Mouse (Mus musculus) adrenal gland, postnatal 14 days (tissue): Measurements from ENCODE around the gene Tap1. TPM values are rescaled to one million over a fixed set of nuclear protein-coding genes. Genes with fewer than 3 reads are reported as not detected.

Source experiments
- DNase-seq: peaks from one replicate; pipeline ENCODE4 v3.0.0; 2021; ENCODE audit warnings: mixed read lengths
- total RNA-seq: library from RNA; stranded (reverse); gene quantifications from 2 replicates; pipeline ENCODE4 v1.2.3, GENCODE M21; 2021

Tap1 gene
- total RNA-seq, 1 experiment from 2014 or later = 11.1 TPM

DNA sequence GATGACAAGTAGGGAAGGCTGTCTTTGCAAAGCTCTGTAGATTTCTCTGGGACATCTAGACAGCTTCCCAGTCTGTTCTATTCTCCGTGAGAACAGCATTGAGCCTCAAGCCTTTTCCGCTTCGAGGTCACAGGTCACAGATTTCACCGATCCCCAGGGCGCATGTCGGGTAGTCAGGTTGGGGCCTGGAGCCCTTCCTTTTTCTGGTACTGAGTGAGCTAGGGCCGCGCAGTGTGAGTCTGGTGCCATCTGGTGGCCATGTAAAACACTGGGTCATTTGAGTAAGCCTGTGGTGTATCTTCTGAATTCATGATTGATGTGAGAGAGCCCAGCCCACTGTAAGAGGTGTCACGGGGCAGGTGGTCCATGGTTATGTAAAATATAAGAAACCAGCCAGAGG is 47.6 kb downstream of the Tap1 start:
- DNase-seq = peak; percentile 85

DNA sequence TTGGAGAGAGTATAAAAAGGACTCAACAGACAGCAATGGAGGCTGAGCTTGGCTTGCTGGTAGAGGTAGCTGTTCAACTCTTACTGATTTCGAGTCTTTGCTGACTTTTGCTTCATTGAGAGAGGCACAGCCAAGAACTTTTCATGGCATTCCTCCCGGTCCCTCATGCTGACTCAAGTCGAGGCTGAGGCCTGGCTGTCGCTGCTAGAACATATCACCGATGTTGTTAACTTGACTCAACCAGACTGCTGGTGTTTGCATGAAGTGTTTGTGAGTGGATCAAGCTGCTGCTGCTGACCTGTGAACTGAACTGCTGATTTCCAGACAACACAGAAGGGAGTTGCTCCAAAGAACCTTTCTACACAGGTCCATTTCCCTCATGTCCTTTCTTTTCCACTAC is 49.3 kb downstream of the Tap1 start:
- DNase-seq = no peak

DNA sequence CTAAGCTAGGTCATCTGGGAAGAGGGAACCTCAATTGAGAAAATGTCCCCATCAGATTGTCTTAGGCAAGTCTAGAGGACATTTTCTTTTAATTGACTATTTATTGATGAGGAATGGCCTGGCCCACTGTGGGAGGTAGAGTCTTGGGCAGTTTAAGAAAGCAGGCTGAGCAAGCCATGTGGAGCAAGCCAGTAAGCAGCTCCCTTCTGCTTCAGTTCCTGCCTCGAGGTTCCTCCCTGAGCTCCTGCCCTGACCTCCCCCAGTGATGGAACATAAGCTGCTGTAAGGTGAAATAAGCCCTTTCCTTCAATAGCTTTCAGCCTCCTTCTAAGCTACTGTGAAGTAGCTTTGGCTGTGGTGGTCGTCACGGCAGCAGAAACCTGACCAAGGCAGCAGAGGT is 50.4 kb downstream of the Tap1 start:
- no peak for DNase-seq

DNA sequence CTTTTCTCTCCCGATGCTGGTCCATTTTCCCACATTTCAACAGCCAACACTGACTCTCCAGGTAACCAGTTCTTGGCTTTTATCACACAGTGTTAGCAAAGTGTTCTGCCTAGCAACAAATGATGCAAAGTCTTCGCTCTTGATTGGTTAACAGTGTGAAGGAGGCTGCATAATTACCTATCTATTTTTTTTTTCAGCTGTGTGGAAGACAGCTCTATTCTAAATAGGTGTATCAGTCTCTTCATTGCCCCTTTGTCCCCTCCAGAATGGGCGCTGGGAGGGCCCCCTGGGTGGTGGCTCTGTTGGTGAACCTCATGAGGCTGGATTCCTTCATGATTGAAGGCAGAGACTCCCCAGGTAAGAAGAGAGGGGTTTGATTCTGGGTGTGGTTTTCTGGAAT is 51.4 kb downstream of the Tap1 start, which contains the start of gene H2-Ob:
Gene H2-Ob (plus strand): TSS at position 198 of the 400 bp plus-strand sequence.
- DNase-seq = peak; percentile 58

DNA sequence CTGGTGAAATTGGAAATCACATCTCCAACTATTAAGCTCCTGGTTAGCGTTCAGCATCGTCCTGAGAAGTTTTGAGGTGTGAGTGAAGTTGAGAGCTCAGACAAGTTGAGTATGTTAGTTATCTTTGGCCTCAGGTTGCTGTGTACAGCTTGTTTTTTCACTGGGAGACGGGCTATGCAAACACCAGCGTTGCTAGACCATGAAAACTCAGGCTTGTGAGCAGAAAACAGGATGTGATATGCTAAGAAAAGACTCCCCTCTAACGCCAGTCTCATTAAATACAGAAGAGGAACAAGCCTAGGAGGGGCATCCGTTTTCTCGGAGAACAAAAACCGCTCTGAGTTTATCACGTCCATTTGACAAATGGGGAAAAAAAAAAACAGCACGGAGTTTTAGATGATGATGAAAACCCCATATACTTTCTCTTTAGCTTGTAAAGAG is 52.3 kb downstream of the Tap1 start:
- no peak for DNase-seq

DNA sequence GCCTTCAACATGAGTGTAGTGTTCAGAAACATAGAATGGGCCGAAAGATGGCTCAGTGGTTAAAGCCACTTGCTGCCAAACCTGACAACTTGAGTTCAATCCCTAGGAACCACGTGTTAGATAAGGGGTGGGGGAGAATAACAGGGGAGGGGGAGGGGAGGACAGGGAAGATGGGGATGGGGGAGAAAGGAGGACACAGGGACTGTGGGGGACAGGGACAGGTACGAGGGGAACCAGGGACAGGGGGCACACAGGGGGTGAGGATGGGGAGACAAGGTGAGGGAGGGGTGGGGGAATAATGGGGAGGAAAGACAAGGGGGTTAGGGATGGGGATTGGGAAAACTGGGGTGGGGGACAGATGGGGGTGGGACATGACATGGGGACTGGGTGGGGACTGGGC is 53.0 kb downstream of the Tap1 start:
- no peak for DNase-seq

DNA sequence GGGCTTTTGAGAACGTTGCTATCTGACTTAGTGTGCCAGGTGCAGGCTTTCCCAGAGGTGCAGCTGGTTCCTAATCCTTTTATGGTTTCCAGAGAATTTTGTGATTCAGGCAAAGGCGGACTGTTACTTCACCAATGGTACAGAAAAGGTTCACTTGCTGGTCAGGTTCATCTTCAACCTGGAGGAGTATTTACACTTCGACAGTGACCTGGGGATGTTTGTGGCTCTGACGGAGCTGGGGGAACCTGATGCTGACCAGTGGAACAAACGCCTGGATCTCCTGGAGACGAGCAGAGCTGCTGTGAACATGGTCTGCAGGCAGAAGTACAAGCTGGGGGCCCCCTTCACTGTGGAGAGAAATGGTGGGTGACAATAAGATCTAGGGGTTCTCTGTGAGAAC is 53.6 kb downstream of the Tap1 start:
- no peak for DNase-seq

DNA sequence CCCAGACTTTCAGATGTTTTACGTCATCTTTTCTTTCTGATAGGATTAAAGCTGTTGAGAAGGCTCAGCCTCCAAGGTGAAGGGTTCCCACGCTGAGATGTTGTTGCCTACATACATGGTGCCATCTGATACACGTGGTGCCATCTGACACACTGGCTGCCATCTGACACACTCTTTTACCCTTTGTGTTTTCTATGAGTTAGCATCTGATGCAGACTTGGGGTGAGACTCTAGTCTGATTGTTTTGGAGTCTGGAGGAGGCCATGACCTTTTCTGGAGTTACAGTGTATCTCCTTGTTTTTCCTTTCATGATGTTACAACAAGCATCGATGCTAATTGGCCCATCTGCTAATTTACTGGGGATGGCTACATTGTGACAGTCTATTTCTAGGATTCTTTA is 57.3 kb downstream of the Tap1 start:
- no peak for DNase-seq

Other genes starting within 250 kb of the Tap1 start
- gene Pfdn6, start 247.2 kb upstream of the Tap1 start, total RNA-seq = 96.2 and 102 TPM in 2 replicates
- 32.9 and 35.7 TPM in 2 replicates for gene Wdr46, start 246.9 kb upstream of the Tap1 start, total RNA-seq
- gene B3galt4, start 236.1 kb upstream of the Tap1 start, total RNA-seq = 3.2 and 6.2 TPM in 2 replicates
- 46.8 and 52.9 TPM in 2 replicates for gene Vps52, start 231.7 kb upstream of the Tap1 start, total RNA-seq
- gene Rps18, start 231.6 kb upstream of the Tap1 start, total RNA-seq = 760 and 860 TPM in 2 replicates
- gene H2-K1, start 187.2 kb upstream of the Tap1 start, total RNA-seq = 212 and 322 TPM in 2 replicates
- gene Ring1, start 162.9 kb upstream of the Tap1 start, total RNA-seq = 36.6 and 42.5 TPM in 2 replicates
- 207 and 212 TPM in 2 replicates for gene H2-Ke6, start 159.5 kb upstream of the Tap1 start, total RNA-seq
- 127 and 161 TPM in 2 replicates for gene Slc39a7, start 155.9 kb upstream of the Tap1 start, total RNA-seq
- 54.5 and 66.6 TPM in 2 replicates for gene Rxrb, start 155.7 kb upstream of the Tap1 start, total RNA-seq
- gene Col11a2, start 148.1 kb upstream of the Tap1 start, total RNA-seq = 1.1 and 2.6 TPM in 2 replicates
- 0.33 and 4.1 TPM in 2 replicates for gene H2-Oa, start 95.2 kb upstream of the Tap1 start, total RNA-seq
- 8.0 and 18.8 TPM in 2 replicates for gene H2-DMa, start 68.0 kb upstream of the Tap1 start, total RNA-seq
- gene Brd2, start 64.9 kb upstream of the Tap1 start, total RNA-seq = 198 and 203 TPM in 2 replicates
- gene H2-DMb2, start 44.2 kb upstream of the Tap1 start, total RNA-seq = 2.7 and 17.0 TPM in 2 replicates
- 3.6 and 8.3 TPM in 2 replicates for gene H2-DMb1, start 34.5 kb upstream of the Tap1 start, total RNA-seq
- 6.9 and 12.2 TPM in 2 replicates for gene Psmb9, start 211 bp downstream of the Tap1 start, total RNA-seq
- 21.0 and 33.6 TPM in 2 replicates for gene Psmb8, start 10.2 kb downstream of the Tap1 start, total RNA-seq
- 33.2 and 34.9 TPM in 2 replicates for gene Tap2, start 16.0 kb downstream of the Tap1 start, total RNA-seq
- gene H2-Ob, start 51.4 kb downstream of the Tap1 start, total RNA-seq = 1.3 and 16.6 TPM in 2 replicates
- 19.8 and 71.0 TPM in 2 replicates for gene H2-Ab1, start 70.1 kb downstream of the Tap1 start, total RNA-seq
- gene H2-Aa, start 100.3 kb downstream of the Tap1 start, total RNA-seq = 21.7 and 108 TPM in 2 replicates
- gene H2-Eb1, start 118.3 kb downstream of the Tap1 start, total RNA-seq = 22.8 and 92.3 TPM in 2 replicates
- gene H2-Eb2, start 138.1 kb downstream of the Tap1 start, total RNA-seq = 1.1 TPM in 1 of 2 replicates, not detected in the other
- gene Btnl2, start 167.3 kb downstream of the Tap1 start, total RNA-seq = 0.26 and 0.64 TPM in 2 replicates
- gene Btnl1, start 189.6 kb downstream of the Tap1 start, total RNA-seq = 0.23 TPM in 1 of 2 replicates, not detected in the other
- gene BC051142, start 211.3 kb downstream of the Tap1 start, total RNA-seq = 1.2 and 2.4 TPM in 2 replicates